Mouse (Mus musculus) 416B (cell line): Measurements from ENCODE around the gene Stk39.

Source experiments
- DNase-seq: peaks from one replicate; pipeline ENCODE4 v3.0.0; 2011; ENCODE audit warnings: low read depth

Gene Stk39

DNA sequence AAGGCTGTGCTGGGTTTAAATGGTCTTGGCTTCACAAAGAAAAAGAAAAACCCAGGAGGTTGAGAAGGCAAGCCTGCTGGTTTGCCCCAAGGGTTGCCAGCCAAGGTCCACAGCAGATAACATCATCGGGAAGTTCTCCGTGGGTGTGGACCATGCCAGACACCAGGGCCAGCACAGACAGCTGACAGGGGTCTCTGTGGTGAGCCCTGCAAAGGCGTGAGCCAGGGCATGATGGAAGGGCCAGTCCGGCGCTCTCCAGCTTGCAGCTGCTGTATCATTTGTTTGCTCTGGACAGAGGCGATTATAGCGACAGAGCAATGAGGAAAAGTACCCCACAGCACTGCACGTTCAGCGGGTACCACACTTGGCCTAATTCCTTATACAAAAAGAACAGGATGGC, 126.8 kb downstream of the Stk39 start:
- no peak for DNase-seq

DNA sequence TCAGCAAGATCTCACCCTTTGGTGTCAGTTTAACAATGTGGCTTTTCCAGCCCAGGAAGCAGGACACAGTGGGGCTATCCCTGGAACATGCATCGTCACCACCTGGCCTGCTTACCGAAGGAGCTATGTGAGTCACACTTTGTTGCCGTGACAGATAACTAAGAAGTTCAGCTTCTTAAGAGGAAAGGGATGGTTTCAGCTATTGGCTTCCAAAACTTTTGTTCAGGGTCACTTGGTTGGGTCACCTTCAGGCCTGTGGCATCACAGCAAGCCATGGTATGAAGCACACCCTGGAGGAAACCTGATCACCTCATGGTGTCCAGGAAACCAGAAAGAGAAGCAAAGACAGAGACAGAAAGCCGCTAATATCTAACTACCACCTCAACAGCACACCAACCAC, 128.3 kb downstream of the Stk39 start:
- DNase-seq: no peak

DNA sequence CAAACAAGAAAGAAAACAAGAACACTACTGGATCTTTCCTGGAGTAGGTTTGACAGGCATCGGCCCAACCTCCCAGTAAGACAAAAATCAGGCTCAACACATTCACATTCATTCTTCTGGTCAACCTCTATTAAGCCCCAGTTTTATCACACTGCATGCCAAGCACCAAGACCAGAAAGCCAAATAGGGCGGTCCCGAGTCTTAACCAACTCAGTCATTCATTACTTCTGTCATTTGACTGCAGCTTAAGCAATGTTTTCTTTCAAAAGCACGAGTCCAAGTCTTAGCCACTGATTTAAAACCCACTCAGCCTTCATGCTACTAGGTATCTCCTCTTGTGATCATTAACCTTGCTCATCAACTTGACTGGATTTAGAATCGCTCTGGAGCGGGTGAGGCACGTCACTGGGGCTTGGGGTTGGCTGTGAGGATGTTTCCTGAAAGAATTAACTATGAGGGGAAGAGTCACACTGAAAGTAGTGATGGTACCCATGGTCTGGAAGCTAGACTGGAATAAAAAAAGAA, 129.9 kb downstream of the Stk39 start:
- DNase-seq: no peak

DNA sequence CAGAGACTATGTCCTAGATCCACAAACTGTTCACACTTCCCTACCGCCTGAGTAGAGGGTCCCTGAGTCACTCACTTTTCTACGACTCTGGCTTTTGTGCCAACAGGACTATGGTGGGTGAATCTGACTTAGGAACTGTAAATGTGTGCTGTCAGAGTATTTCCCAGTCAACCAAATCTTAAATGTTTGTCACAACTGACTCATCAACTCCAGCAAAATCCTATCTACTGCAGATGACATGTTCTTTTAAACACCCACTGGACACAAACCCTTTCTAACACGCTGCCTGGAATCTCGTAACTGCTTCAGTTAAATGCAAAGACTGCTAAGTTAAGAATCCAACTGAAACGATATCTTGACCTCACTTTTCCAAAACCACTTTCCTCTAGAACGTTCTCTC, 135.2 kb downstream of the Stk39 start:
- no peak for DNase-seq

DNA sequence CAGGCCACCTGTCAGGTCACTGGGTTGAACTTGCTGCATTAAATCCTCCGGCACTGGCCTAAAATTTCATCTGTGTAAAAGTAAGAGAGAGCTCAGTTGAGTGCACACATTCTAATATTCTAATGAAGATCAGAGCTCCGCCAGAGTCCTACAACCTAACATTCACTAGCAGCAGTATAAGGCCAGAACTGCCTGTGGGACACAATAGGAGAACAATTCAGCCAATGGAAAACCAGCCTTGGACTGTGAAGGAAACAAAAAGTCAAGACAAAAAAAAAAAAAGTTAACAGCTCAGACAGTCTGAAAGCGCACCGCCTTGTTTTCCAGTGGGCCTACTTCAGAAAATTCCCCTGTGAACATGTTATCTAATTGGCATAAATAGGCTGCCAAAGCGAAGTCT, 137.1 kb downstream of the Stk39 start:
- no peak for DNase-seq

DNA sequence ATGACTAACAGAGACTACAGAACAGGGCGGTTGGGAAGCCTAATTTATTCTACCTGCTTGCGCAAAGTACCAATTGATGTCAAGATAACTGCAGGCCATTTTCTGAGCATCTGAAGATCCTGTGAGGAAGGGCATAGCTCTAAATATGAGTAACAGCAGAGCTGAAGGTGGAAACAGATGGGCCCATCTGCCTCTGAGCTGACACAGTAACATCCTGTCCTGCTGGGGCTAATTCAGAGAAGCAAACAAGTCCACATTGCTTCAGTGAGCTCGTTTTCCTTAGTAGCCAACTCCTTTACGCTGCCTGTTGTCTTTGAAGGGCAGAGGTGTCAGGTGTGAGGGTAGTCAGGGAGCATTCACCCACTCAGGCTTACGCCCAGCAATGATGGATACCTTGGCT, 146.8 kb downstream of the Stk39 start:
- DNase-seq: no peak

DNA sequence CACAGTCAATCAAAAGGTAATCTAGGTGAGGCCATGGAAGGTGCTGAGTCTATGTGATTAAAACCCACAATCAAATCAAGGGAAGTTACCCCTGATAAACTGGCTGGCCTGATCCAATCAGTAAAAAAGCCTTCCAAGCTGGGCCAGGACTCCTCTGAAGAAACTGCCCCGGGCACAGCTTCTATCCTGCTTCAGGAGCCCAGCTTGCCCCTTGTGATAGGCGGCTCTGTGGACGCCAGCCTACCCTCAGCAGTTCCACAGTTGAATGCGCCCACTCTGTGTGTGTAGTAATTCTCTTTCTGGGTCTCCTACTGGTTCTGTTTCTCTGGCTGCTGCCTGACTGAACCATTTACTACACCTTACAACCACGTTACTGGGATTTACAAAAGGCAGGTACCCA, 150.8 kb downstream of the Stk39 start:
- DNase-seq: no peak

DNA sequence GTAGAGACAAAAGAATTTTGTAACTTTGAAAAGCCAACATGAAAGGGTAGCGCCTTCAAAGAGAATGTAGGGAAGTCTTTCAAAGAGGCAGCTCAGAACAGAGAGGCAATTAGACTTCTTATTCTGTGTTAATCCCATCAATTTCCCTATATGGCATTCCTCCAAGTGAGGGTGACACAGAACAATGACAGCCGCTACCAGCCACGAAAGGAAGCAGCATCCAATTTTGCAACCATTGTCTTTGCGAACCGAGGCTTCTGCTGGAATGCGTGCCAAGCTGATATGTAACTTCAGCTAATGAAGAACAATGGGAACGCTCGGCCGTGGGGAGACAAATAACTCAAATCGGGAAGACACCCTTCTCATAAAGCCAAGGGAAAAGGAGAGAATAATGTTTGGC, 151.4 kb downstream of the Stk39 start:
- no peak for DNase-seq

DNA sequence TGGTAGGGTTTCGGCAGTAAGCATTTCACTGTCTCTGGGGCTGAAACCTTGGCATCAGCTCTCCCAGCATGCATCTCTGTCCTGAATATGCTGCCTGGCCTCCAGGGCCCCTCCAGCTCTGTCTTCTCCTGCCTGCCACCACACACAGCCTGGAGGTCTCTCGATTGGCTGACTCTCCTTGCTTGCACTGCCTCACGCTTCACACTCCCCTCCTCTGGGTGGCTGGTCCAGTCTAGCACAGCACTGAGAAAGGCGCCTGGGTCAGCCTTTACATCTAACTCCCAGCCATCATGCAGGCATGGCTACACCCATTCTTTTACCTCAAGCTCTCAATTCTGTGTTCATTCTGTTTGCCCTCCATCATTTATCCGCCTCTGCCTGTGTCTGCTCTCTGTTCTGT, 153.6 kb downstream of the Stk39 start:
- DNase-seq: no peak

DNA sequence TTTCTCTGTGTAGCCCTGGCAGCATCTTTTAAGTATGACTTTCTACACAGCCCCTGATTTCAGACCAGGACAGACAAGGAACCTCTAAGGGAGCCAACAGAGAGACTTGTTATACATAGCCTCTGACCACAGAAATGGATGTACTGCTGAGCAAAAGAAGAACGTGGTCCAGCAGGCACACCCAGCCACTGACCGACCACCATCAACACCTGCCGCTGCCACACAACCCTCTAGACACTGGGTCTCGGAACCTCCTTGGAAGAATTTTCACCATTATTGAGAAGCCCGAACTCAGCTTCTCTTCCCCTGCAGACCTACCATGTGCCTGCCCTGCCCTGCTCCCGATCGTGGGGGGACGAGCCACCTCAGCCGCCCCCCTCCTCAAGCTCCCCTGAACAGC, 154.2 kb downstream of the Stk39 start:
- DNase-seq: no peak

DNA sequence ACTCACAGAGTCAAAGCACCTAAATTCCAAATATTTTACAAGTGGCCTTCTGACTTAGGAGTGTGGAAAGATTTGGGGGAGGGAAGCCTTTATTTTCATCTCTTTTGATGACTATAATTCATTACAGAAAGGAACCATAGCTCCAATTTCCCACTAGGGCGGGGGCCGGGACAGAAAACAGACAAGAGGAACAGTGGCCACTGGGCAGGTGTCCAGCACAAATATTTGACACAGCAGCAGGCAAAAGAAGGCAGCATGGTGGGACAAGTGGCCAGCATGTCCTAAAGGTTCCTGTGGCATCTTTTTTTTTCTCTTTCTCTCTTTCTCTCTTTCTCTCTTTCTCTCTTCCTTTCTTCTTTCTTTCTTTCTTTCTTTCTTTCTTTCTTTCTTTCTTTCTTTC, 154.6 kb downstream of the Stk39 start:
- no peak for DNase-seq

DNA sequence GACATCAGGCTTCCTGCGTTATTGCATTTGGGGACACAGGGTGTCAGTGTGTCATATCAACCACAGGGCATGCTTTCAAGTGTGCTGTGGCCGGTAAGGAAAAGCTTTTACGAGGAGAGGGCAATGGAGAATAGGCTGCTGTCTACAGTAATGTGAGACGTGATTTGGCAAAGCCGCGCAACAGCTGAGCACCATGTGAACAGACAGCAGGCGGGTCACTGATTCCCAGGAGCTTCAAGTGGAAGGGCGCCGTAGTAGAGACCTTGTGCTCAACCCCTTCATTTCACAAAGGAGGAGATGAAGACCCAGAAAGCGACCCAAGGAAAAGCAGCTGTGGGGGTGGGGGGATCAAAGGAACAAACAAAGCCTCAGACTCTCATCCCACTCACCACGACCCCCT, 156.8 kb downstream of the Stk39 start:
- DNase-seq: no peak

DNA sequence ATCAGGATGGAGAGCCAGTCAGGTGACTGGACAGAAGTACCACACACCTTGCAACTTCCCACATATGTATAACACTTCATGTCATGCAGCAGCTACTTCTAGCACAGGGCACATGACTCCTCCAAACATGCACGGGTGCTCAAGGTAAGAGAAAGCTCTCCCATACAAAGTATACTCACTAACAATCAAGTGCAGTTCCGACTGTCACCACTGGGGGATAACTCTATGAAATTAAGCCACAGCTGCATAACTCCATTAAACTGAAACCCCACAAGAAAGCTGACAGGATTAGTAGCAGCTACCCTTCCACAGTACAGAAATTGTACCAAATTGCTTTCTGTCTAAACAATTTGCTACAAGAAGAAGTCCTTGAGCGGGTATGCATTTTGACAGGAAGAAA, 161.9 kb downstream of the Stk39 start:
- no peak for DNase-seq

DNA sequence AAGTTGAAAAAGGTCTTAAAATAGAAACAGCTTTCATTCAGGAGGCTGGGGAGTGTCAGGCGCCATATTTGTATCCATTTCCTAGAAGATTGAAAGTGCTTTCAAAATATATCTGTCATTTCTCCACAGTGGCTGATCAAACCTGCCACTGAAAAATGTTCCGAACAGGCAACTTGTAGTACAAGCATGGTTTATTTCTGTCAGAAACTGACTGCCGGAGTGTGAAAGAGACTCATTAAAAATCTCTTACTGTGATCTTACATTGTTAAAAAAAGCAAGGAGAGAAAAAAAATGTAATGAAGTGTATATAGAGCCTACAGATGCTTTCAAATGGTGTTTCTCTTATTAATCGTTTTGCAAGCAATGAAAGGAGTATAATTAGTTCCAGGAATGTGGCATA, 165.5 kb downstream of the Stk39 start:
- DNase-seq: no peak

DNA sequence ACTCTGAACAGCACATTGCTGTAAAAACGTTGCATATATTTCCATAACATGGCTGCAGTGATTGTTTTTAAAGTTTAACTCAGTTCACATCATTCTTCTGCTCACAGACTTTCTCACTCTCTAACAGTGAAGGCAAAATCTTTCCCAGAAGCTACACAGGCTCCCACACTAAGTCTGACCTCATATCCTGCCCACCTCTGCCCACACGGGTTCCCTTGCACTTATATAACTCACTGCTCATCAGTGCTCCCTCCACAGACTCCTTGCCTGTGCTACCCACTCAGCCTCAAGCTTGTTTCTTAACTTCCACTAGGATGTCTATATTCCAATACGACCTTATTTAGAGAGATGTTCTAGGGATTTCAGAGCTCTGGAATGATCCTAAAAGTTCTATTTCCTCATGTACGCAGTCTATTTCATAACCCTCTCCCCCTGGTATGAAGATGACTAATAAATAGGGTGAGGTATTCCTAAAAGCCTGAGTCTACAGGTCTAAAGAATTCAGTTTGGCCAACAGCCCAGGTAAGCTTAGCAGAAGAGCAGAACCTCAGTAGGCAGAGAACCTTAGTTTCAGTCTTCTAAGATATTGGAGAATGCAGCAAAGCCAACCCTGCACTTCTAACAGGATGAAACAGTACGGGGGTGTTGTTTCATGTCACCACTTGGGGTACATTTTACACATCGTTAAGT, 167.2 kb downstream of the Stk39 start:
- no peak for DNase-seq

DNA sequence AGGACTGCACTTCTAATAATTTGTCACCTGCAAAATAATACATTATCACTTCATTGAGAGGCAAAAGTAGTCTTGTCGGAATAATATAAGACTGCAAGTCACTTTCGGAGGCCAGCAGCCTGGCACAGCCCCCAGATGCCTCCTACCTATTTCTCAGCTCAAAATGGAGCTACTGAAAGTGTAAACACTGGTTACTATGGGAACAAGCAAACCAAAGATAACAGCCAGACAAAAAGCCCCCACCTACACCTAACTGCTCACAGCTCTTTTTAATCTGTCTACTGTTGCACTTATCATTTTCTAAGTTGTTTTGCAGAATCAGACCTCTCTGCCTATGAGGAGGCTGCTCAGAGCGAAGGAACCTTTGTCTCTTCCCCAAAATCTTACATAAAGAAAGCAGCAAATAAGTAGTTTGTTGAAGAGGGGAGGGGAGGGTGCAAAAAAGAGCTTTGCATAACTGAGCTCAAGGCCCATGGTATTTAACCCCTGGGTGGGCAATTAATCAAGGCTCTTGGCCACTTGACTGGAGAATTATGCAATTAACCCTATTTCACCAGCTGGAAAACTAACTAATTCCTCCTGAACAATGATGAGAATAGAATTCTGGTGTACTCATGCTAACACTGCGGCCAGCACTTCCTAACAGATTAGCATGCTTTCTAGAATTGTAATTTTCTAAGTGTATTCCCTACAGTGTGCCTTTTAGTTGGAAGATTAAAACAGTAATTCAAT, 170.1 kb downstream of the Stk39 start:
- DNase-seq: no peak

DNA sequence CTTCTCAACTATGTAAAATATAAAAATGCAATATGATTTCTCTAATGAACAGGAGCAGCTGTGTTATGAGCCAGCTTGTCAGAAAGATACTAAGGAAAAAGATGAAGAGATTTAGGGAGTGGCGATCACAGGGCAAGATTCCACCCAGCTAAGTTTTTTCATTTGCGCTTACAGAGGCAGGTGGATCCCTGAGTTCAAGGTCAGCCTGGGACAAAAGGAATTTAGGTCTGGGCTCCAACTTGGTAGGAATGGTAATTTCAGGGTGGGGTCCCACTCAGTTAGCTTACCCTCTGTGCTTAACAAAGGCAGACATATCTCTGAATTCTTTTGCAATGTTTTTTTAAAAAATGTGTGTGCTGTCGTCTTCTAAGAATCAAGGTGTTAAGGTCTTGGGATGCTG, 173.7 kb downstream of the Stk39 start:
- no peak for DNase-seq

DNA sequence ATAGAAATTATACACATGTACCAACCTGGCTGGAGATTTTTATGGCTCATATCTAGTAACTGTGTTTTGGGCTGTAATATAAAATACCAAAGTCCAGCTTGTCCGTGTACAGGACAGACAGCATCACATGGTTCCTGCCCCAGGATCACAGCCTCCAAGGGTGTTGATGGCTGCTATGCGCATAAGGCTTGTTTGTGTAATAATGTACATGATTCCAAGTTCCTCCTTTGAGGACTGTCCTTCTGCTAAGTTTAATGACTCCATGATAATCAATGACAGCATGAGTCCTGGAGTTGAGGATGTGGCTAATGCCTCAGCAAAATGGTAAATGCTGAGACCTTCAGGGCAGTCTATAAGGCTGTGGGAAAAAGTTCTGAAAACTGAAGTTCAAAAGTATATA, 174.1 kb downstream of the Stk39 start:
- no peak for DNase-seq

DNA sequence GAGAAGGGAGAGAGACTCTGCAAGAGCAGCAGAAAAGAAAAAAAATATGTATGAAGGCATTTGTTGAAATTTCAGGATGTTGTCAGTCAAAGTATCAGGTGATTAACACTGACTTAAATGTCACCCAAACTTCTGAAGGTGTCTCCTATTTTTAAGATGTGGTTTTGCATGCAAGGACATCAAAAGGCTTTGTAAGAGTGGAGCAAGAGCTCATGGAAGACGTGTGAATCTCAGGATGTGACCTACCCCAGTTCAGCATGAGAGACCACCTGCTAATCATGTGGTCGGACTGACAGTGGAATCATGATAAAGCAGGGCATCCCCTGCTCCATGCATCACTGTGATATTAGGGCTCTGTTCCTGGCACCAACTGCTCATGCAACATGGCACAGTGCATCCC, 175.3 kb downstream of the Stk39 start:
- DNase-seq: no peak

DNA sequence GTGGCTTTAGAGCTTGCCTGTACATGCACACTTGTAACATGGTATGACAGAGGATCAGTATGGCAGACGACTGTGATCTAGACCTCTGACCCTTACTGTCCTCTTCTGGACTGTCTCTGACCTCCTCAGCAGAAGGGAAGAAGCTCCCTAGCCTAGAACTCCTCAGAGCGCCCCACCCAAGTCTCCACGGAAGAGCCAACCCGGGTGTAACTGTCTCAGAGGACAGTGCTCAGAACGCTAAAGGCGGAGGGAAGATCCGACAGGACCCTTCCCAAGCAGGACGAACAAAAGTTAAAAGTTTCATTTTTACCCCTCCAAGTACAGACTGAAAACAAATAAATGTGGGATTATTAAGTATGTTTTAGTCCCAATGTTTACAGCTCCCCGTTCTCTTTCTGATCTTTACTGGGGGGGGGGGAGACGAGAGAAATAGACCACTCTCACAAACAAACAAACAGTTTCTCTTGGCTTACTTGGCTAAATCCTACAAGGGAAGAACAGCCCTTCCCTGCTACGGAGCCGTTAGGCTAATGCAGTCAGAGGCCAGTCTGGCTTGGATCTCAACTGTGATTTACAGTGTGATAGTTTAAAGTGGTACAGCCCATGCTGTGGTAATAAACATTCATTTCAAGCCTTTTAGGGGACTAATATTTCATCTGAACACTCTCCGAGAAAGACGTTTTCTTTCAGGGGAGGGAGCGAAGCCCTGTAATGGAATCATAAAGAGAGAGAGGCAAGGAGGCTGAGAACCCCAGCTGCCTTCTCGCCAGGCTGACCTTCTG, 179.3 kb downstream of the Stk39 start:
- no peak for DNase-seq

DNA sequence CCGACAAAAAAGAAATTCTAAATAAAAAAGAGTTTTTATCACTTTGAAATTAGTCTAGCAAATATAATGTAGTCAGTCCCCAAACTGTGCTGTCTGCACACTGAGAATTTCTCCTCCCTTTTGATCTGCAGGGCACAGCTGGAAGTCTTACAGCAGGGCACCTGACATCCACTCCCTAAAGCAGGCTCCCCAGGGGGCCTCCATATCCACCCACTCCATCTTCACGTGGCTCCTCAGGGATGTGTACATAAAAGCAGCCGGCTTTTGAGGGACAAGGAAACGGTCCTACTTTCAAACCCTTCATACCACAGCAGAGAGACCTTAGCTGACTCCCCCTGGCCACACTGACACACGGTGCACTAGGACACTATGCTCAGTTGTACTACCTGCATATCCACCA, 180.2 kb downstream of the Stk39 start:
- no peak for DNase-seq

DNA sequence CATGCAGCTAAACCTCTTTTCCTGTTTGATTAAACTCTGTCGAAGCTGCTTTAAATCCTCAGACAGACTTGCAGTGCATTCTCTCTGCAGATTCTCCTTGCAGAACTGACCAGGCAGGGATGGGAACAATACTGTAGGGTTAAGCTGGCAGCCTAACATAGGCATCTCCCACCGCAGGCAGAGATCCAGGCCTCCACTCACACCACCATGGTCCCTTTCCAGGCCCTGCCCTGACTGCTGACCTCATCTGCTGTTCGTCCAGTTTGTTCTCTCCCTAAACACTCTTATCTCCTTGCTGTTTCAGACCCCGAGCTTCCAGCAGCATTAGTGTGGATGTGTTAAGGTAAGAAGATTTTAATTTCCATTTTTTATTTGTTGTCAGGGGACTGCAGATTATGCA, 182.1 kb downstream of the Stk39 start:
- DNase-seq: no peak

DNA sequence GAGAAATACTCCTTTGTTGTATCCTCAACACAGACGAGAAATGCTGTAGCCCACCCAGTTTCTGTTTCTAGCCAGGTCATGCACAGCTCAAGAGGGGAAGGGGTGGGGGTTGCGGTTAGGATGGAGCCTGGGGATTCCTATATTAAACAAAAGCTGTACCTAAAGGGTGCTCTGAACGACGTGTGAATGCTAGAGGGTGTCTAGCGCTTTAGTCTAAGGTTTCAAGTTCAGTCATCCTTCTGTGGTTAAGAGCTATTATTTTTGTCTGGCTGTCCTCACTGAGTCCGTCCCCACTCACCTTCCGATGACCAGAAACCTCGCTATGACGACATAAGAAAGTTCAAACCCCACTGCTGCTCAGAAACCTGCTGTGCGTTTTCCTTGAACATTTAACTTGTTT, 182.9 kb downstream of the Stk39 start:
- DNase-seq: no peak
